Mouse (Mus musculus) forebrain, postnatal 0 days (tissue): Measurements from ENCODE around the gene Cmtr1. TPM values are rescaled to one million over a fixed set of nuclear protein-coding genes. Genes with fewer than 3 reads are reported as not detected.

Experiments
- ATAC-seq: fragments of 200-750 bp; cut with Nextera tagmentation; 2 replicates; pipeline ENCODE4 v1.8.0; 2017; ENCODE audit warnings: mild to moderate bottlenecking, moderate library complexity
- DNase-seq: peaks from one replicate; pipeline ENCODE4 v3.0.0-alpha.2; 2015
- H3K27ac ChIP-seq: fragments of 300-500 bp; sonication (generic); 2 replicates; pipeline ENCODE4 v1.5.1; 2014; ENCODE audit warnings: low read depth, mild to moderate bottlenecking, antibody characterized with exemption, low read length, moderate library complexity, mixed read lengths
- H3K27me3 ChIP-seq: fragments of 300-500 bp; sonication (generic); 2 replicates; pipeline ENCODE4 v1.6.1; 2014; ENCODE audit warnings: mild to moderate bottlenecking, low read length, mixed read lengths; ENCODE audit not compliant: insufficient read depth
- H3K36me3 ChIP-seq: fragments of 300-500 bp; sonication (generic); 2 replicates; pipeline ENCODE4 v1.6.1; 2014; ENCODE audit warnings: mild to moderate bottlenecking, moderate library complexity; ENCODE audit not compliant: insufficient read depth
- H3K4me1 ChIP-seq: fragments of 300-500 bp; sonication (generic); 2 replicates; pipeline ENCODE4 v1.6.1; 2014; ENCODE audit warnings: antibody characterized with exemption; ENCODE audit not compliant: insufficient read depth
- H3K4me2 ChIP-seq: fragments of 300-500 bp; sonication (generic); 2 replicates; pipeline ENCODE4 v1.6.1; 2014; ENCODE audit warnings: low read depth, mild to moderate bottlenecking, moderate library complexity
- H3K4me3 ChIP-seq: fragments of 300-500 bp; sonication (generic); 2 replicates; pipeline ENCODE4 v1.5.1; 2014; ENCODE audit warnings: low read depth, low read length, mixed read lengths
- H3K9ac ChIP-seq: fragments of 300-500 bp; sonication (generic); 2 replicates; pipeline ENCODE4 v1.6.1; 2014; ENCODE audit warnings: mild to moderate bottlenecking
- H3K9me3 ChIP-seq: fragments of 300-500 bp; sonication (generic); 2 replicates; pipeline ENCODE4 v1.6.1; 2016; ENCODE audit warnings: low read length
- CTCF ChIP-seq: sonication (generic); IDR thresholded peaks from 2 replicates; pipeline ENCODE4 v1.5.1; 2016; ENCODE audit warnings: antibody characterized with exemption, control low read depth, low read depth
- WGBS: fragments of 180-500 bp; shearing (Covaris S2); extraction: QIAGEN DNeasy Blood & Tissue Kit; methylation state at CpG from one replicate; pipeline ENCODE4 v1.1.7; 2014; 5-methylcytosine and 5-hydroxymethylcytosine counted together
- polyA plus RNA-seq: library from polyadenylated mRNA; unstranded; fragments of >200 nt; fragmentation: Nextera tagmentation; extraction: Ambion mirVana; gene quantifications from 2 replicates; pipeline ENCODE4 v1.2.1, GENCODE M21; 2015
- total RNA-seq: library from RNA; depleted of rRNA; stranded (reverse); fragments of >200 nt; gene quantifications from 2 replicates; pipeline ENCODE4 v1.2.3, GENCODE M21; 2014

The Cmtr1 gene
- total and polyA plus RNA-seq, 2 experiments from 2014 or later, result 81.9 to 92.3 TPM

DNA sequence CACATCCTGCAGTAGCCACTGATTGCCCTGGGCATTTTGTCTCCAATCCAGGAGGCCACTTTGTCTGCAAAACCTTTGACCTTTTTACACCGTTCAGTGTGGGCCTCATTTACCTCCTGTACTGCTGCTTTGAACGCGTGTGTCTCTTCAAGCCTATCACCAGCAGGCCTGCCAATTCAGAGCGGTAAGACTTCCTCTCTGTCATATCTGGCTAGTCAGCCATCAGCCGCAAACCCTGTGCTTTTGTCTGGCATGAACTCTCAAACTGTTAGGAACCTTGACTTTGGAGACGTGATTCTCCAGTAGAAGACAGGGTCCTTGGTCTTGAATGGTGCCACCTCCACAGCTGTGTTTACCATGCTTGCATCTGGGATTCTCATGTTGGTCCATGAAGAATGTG is 29.9 kb downstream of the Cmtr1 start:
- TF ChIP-seq CTCF, result no peak
- 84% methylated on average over 6 of the region's 6 CpGs for WGBS
- Histone ChIP-seq H3K4me3 (no peak overlapping the region), H3K27ac (no peak overlapping the region), H3K36me3 (peaks cover 68% of the 10 kb centered on the region), H3K4me2 (no peak overlapping the region), H3K27me3 (no peaks in the 10 kb centered on the region), H3K9me3 (no peaks in the 10 kb centered on the region), H3K9ac (no peak overlapping the region), H3K4me1 (no peaks in the 10 kb centered on the region)
- no peak for ATAC-seq
- DNase-seq, result no peak

DNA sequence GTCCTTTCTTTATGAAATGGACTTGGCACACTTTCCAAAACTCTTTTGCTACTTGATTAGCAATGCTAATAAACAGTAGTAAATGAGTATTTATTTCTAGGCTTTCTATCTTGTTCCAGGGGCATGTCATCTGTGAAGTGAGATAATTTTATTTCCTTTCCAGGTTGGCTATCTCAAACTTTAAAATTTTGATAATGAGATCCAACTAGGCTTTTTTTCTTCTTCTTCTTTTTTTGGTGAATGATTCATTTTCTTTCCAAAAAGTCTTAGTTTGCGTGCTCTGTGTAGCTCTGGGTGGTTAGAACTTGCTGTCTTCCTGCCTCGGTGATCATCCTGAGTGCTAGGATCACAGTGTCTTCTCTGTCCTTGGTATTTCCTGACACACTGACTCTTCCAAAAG is 32.4 kb downstream of the Cmtr1 start:
- DNase-seq (no peak), ATAC-seq (no peak)
- Histone ChIP-seq H3K36me3 (peaks cover 66% of the 10 kb centered on the region), H3K4me3 (no peak overlapping the region), H3K27me3 (no peaks in the 10 kb centered on the region), H3K4me1 (no peaks in the 10 kb centered on the region), H3K9ac (no peak overlapping the region), H3K4me2 (no peak overlapping the region), H3K9me3 (no peaks in the 10 kb centered on the region), H3K27ac (no peak overlapping the region)
- WGBS, result 84% methylated on average over 2 of the region's 2 CpGs
- TF ChIP-seq CTCF, result no peak

DNA sequence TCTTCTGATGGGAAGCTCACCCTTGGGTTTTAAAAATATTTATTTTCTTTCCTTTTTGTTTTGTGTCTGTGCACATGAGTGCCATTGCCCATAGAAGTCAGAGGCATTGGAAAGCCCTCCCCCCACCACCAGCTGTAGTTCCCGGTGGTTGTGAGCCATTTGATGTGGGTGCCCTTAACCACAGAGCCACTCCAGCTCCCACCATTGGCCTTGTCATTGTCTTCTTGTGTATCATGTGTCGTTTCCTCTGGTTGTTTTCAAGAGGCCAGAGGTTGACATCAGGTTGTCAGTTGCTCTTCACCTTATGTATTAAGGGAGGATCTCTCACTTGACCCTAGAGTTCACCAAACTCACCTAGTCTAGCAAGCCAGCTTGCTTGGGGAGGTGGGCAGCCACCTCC is 33.2 kb downstream of the Cmtr1 start:
- Histone ChIP-seq H3K27ac (no peak overlapping the region), H3K9ac (no peak overlapping the region), H3K4me1 (no peaks in the 10 kb centered on the region), H3K27me3 (no peaks in the 10 kb centered on the region), H3K36me3 (peaks cover 70% of the 10 kb centered on the region), H3K9me3 (no peaks in the 10 kb centered on the region), H3K4me3 (no peak overlapping the region), H3K4me2 (no peak overlapping the region)
- no peak for TF ChIP-seq CTCF
- no peak for ATAC-seq
- WGBS, result 88% methylated on average over 2 of the region's 2 CpGs
- DNase-seq, result no peak

DNA sequence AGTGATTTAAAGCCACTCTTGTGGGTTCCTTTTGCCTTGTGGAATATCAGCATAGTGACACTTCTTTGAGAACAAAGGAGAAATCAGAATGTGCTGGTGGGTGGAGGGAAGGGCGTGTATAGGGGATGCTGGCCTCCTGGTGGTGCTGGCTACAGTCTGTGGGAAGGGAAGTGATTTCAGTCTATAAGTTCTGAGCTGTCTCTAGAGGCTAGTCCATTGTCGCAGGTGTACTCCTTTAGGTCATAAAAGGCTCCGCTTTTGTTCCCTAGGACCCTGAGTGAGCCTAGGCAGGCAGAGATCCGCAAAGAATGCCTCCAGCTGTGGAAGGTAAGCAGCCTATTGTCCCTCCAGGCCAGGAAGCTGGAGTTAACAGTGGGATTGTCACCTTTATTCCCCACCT is 34.1 kb downstream of the Cmtr1 start:
- DNase-seq (no peak), ATAC-seq (no peak)
- H3K27ac ChIP-seq, result no peak overlapping the region
- H3K9me3 ChIP-seq, result no peaks in the 10 kb centered on the region
- H3K4me2 ChIP-seq, result no peak overlapping the region
- H3K9ac ChIP-seq, result no peak overlapping the region
- H3K36me3 ChIP-seq, result peaks cover 73% of the 10 kb centered on the region
- no peak for TF ChIP-seq CTCF
- no peaks in the 10 kb centered on the region for H3K4me1 ChIP-seq
- H3K27me3 ChIP-seq, result no peaks in the 10 kb centered on the region
- no peak overlapping the region for H3K4me3 ChIP-seq
- WGBS, result 81% methylated on average over 4 of the region's 4 CpGs

DNA sequence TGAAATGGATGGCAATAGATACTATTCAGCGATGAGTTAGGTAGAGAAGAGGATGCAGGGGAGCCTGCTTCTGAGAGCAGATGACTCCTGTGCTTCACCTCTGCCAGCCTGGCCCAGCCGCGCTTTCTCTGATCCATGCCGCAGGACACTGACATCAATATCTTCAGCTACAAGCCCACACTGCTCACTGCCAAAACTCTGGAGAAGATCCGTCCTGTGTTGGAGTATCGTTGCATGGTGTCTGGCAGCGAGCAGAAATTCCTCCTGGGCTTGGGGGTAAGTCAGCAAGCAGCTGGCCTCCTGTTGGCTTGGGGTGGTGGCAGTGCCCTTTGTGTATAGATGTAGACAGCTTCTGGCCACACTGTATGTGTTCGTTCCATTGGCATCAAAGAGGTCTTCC is 36.5 kb downstream of the Cmtr1 start:
- no peak overlapping the region for H3K9ac ChIP-seq
- no peak for TF ChIP-seq CTCF
- peaks cover 74% of the 10 kb centered on the region for H3K36me3 ChIP-seq
- no peak for DNase-seq
- no peaks in the 10 kb centered on the region for H3K9me3 ChIP-seq
- H3K27ac ChIP-seq, result no peak overlapping the region
- H3K27me3 ChIP-seq, result no peaks in the 10 kb centered on the region
- H3K4me2 ChIP-seq, result no peak overlapping the region
- no peak for ATAC-seq
- WGBS, result 93% methylated on average over 8 of the region's 8 CpGs
- H3K4me1 ChIP-seq, result no peaks in the 10 kb centered on the region
- H3K4me3 ChIP-seq, result no peak overlapping the region

DNA sequence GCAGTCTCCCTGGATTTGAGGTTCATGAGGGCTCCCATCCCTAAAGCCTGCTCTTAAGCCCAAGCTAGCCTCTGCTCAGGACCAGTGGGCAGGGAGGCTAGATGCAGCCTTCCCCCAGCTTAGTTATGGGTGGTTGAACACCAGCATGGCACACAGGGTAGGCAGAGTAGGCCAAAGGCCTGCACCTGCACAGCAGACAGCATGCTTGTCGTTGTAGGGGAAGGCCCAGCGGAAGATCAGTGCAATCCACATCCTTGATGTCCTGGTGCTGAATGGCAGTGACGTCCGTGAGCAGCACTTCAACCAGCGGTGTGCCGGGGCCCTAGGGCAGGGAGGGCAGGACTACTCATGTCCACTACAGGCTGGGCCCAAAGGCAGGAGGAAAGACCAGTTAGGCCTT is 38.0 kb downstream of the Cmtr1 start:
- H3K9ac ChIP-seq, result no peak overlapping the region
- DNase-seq, result no peak
- H3K4me1 ChIP-seq, result no peaks in the 10 kb centered on the region
- H3K27me3 ChIP-seq, result no peaks in the 10 kb centered on the region
- no peak overlapping the region for H3K27ac ChIP-seq
- TF ChIP-seq CTCF, result no peak
- no peak overlapping the region for H3K4me3 ChIP-seq
- no peak for ATAC-seq
- H3K36me3 ChIP-seq, result peaks cover 78% of the 10 kb centered on the region
- 88% methylated on average over 6 of the region's 6 CpGs for WGBS
- H3K9me3 ChIP-seq, result no peaks in the 10 kb centered on the region
- H3K4me2 ChIP-seq, result no peak overlapping the region

DNA sequence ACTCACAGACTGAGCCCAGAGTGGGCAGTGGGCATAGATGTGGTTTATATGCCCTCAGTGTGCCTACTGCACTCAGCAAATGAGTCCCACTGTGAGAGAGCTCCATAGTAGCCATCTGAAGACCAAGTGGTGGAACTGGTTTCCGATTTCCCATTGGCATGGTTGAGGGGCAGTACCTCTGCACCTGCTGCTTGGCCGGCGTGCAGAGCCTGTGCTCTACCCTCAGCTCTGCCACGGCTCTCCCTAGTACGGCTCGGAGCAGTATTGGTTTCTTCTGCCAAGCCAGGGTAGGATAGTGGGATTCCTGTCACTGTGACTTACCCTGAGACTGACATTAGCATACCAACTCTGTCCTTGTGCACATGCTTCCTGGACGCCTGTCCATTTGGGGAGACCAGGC is 40.2 kb downstream of the Cmtr1 start:
- DNase-seq, result no peak
- H3K27ac ChIP-seq, result no peak overlapping the region
- H3K27me3 ChIP-seq, result no peaks in the 10 kb centered on the region
- ATAC-seq, result no peak
- H3K9ac ChIP-seq, result no peak overlapping the region
- no peak overlapping the region for H3K4me2 ChIP-seq
- H3K36me3 ChIP-seq, result peaks cover 58% of the 10 kb centered on the region
- WGBS, result 90% methylated on average over 7 of the region's 7 CpGs
- no peak overlapping the region for H3K4me3 ChIP-seq
- no peak for TF ChIP-seq CTCF
- no peaks in the 10 kb centered on the region for H3K4me1 ChIP-seq
- no peaks in the 10 kb centered on the region for H3K9me3 ChIP-seq
